Mouse (Mus musculus) adrenal gland, postnatal 4 days (tissue): ENCODE data around the gene Dlx4. TPM values are rescaled to one million over a fixed set of nuclear protein-coding genes. Genes with fewer than 3 reads are reported as not detected.

Experiments used
- DNase-seq, 2 experiments: peaks; one replicate each; pipeline ENCODE4 v3.0.0; 2021 to 2022; ENCODE audit warnings: low spot score in 2 of 2, mixed read lengths in 2 of 2
- total RNA-seq, 2 experiments: library from RNA; stranded (reverse); gene quantifications; 2 replicates each; pipeline ENCODE4 v1.2.3; 2021

Gene Dlx4
- total RNA-seq, 2 experiments from 2014 or later = 0.31 to 0.53 TPM

DNA sequence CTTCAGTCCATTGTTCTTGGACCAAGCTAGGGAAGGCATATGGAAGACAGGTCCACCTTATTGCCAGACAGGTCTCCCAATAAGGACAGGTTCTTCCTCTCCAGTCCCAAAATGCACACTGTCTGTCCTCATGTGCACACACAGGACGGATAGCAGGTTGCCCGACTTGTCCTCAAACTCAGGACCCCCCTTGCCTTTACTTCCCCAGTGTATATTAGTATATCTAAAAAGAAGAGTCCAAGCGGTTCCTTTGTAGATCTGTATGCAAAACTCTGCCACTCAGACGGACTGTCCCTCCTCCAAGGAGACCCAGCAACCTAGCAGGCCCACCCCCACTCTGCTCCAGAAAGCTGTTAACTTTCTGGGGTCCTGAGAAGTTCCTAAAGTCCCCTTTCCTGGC lies 2.4 kb downstream of the Dlx4 start:
- no peak for DNase-seq

GRCm38 (mm10) chr11:95142980-95143575 lies 3.0 kb downstream of the Dlx4 start:
- no peak for DNase-seq

- DNase-seq = no peak
Observed at GRCm38 (mm10) chr11:95142258-95142657, 3.8 kb downstream of the Dlx4 start.

DNA sequence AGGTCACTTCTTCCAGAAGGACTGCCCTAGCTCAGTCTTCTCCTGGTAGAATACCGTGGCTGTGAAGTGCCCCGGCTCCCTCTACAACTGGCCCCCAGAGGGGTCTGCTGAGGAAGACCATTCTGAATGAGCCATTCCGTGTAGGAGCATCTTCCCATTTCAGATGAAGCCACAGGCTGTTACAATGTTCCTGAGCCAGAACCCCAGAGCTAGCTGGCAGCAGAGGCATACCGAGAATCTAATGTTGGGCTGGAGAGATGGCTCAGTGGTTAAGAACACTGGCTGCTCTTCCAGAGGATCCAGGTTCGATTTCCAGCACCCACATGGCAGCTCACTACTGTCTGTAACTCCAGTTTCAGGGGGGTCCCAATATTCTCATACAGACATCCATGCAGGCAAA lies 6.2 kb downstream of the Dlx4 start:
- no peak for DNase-seq

GRCm38 (mm10) chr11:95137281-95137680 lies 8.8 kb downstream of the Dlx4 start:
- DNase-seq = no peak

- DNase-seq = no peak
Observed at GRCm38 (mm10) chr11:95133321-95133720, 12.7 kb downstream of the Dlx4 start.

DNA sequence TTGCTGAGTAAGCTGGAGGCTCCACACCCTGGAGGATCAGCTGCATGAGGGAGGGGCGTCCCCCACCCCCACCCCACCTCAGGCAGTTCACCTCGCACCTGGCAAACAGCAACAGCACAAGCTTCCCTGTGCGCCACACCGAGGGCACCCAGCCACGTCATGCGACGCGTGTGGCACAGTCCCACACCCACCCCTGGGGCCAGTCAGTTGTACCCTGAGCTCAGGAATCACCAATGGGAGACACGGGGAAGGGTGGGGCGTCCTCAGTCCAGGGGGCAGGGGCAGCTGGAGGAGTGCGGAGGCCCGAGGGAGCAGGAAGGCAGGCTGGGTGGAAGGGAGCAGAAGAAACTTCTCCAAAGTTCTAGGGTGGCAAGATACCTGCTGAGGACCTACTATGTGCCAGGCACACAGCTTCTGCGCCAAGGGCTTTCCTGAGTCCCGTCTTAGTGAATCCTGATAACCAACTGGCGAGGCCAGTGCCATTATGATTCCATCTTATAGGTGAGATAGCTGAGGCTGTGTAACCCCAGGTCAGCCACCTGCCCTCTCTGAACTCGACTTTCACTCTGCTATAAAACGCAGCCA lies 15.3 kb downstream of the Dlx4 start:
- DNase-seq = no peak

GRCm38 (mm10) chr11:95128359-95128758 lies 17.7 kb downstream of the Dlx4 start:
- DNase-seq = no peak

GRCm38 (mm10) chr11:95126272-95127245 lies 19.5 kb downstream of the Dlx4 start:
- DNase-seq = no peak

GRCm38 (mm10) chr11:95125366-95125948 lies 20.6 kb downstream of the Dlx4 start:
- DNase-seq = no peak

GRCm38 (mm10) chr11:95122100-95122489 lies 24.0 kb downstream of the Dlx4 start:
- no peak for DNase-seq

- no peak for DNase-seq
Observed at GRCm38 (mm10) chr11:95121161-95122099, 24.6 kb downstream of the Dlx4 start.

- DNase-seq = no peak
Observed at GRCm38 (mm10) chr11:95120633-95121020, 25.4 kb downstream of the Dlx4 start.

DNA sequence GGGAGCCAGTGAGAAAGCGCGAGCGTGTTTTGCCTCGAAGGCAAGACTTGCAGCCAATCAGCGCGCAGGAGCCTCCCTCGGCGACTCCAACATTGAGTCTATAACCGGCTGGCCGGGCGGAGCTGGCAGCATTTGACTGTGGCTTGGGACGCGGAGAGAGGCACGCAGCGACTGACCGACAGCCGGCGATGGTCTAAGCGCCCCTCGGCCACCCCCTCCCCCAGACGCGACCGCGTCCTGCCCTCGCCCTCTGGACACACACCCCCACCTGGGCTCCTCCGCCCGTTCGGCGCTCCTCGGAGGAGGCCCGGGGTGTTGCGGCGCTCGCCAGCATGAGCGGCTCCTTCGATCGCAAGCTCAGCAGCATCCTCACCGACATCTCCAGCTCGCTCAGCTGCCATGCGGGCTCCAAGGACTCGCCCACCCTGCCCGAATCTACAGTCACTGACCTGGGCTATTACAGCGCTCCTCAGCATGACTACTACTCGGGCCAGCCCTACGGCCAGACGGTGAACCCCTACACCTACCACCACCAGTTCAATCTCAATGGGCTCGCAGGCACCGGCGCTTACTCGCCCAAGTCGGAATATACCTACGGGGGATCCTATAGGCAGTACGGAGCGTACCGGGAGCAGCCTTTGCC lies 26.0 kb downstream of the Dlx4 start, which contains the start of gene Dlx3:
Gene Dlx3 (plus strand): TSS at position 130 of the 643 bp plus-strand sequence.
- no peak for DNase-seq

- peak in 1 of 2 experiments; percentile 65 for DNase-seq
Observed at GRCm38 (mm10) chr11:95118505-95118904, 27.6 kb downstream of the Dlx4 start.

DNA sequence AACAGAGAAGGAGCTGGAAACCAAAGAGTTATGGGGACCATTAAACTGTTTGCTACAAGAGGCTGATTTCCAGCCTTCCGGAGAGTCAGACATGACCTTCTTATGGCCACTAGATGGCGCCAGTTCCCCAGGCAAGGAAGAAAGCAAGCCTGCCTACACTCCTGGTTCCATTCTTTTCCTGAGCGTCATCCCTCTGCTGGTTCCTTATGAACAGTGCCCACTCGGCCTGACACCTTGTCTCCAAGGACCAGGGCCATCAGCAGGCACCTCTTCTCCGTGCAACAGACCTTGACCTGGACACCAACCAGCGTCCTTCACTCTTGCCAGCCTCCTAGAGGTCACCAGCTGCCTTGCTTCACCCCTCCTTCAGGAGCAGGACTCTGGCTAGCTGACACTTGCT lies 29.0 kb downstream of the Dlx4 start:
- DNase-seq = peak in 1 of 2 experiments; percentile 30

DNA sequence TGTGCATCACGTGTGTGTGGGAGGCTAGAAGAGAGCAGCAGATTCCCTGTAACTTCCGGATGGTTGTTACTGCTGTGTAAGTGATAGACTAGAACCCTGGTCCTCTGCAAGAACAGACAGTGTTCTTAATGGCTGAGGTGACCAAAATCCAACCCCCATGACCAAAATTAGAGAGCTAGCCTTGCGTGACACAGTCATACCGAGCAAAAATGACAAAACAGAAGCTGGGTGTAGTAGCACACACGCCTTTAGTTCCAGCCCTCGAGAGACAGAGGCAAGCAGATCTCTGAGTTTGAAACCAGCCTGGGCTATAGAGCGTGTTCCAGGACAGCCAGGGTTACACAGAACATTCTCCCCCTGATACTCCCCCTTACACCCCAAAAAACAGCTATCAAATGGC lies 36.0 kb downstream of the Dlx4 start:
- DNase-seq = no peak

DNA sequence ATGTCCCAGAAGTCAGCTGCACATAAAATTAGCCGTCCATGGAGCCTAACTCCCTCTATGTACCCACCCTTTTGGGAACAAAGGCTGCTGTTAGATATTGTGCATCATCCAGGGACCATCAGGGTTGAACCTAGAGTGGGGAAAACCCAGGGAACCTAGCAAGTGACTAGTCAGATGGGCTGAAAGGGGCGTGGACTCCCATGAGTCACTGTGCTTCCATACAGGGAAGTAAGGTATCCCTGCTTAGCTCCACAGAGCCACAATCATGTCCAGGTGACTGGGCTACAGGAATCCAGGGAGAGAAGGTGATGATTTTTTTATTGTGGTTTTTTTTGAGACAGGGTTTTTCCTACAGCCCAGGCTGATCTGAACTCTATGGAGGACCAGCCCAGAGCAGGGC lies 37.1 kb downstream of the Dlx4 start:
- no peak for DNase-seq

- peak; percentile 64 to 72 for DNase-seq
Observed at GRCm38 (mm10) chr11:95106440-95107236, 39.4 kb downstream of the Dlx4 start.
